Comparison of ENCODE assay signal across 7 mouse cellular contexts in genomic region chr10:61273081-61273843, GRCm38 (mm10). TPM values are rescaled to one million over a fixed set of nuclear protein-coding genes. Genes with fewer than 3 reads are reported as not detected.
DNase-seq lines count a peak whose midpoint lies in the region; ATAC-seq and TF ChIP-seq lines count a peak whose summit lies in the region.

TSS of gene Adamts14 (minus strand) at chr10:61273438.

- intact Hi-C loops in heart, postnatal 25 days (cut with DNase I) = no loop called here

- H3K4me3 ChIP-seq in embryonic facial prominence, embryonic 11.5 days (ENCODE audit: low read depth, low read length) = peak within 1 kb of the TSS; percentile 56
- peak within 1 kb of the TSS; percentile 53 for H3K4me3 ChIP-seq in liver, adult 2 months (ENCODE audit: insufficient read depth, low read depth, low read length)
- H3K4me3 ChIP-seq in neural tube, embryonic 14.5 days (ENCODE audit: low read depth, low read length) = peak within 1 kb of the TSS; percentile 47

- under 1% methylated on average over 57 of the region's 75 CpGs for WGBS in embryonic facial prominence, embryonic 11.5 days
- WGBS in liver, adult 2 months = 2% methylated on average over 59 of the region's 75 CpGs
- 2% methylated on average over 60 of the region's 75 CpGs for WGBS in neural tube, embryonic 14.5 days

- no peaks in the 10 kb centered on the region for H3K79me2 ChIP-seq in liver, adult 2 months (ENCODE audit: control insufficient read depth, insufficient read depth, low read length)

- no peaks in the 10 kb centered on the region; the same call in 1 of the 2 replicates for H3K27me3 ChIP-seq in embryonic facial prominence, embryonic 11.5 days (ENCODE audit: control insufficient read depth, insufficient read depth, low read length)
- H3K27me3 ChIP-seq in liver, adult 2 months (ENCODE audit: control insufficient read depth, insufficient read depth, low read length) = peaks cover 2% of the 10 kb centered on the region; the same call in 1 of the 2 replicates
- H3K27me3 ChIP-seq in neural tube, embryonic 14.5 days (ENCODE audit: control insufficient read depth, insufficient read depth, low read length) = peaks cover 11% of the 10 kb centered on the region; the same call in 1 of the 2 replicates

- DNase-seq in urinary bladder, postnatal 14 days (ENCODE audit: low spot score) = peak; percentile 20
- no peak for DNase-seq in urinary bladder, postnatal 36 days (ENCODE audit: low spot score in 2 of 2)
- peak; percentile 60 for DNase-seq in embryonic facial prominence, embryonic 11.5 days (ENCODE audit: low spot score)
- DNase-seq in heart, postnatal 25 days (ENCODE audit: low spot score) = peak; percentile 24
- no peak for DNase-seq in liver, adult 2 months (ENCODE audit: extremely low read depth, low read depth, low spot score)
- no peak for DNase-seq in B cell, adult 2 months

- peak within 1 kb of the TSS; percentile 94 for H3K4me2 ChIP-seq in embryonic facial prominence, embryonic 11.5 days (ENCODE audit: low read depth, low read length)
- H3K4me2 ChIP-seq in neural tube, embryonic 14.5 days (ENCODE audit: low read depth, low read length) = peak within 1 kb of the TSS; percentile 89

- H3K27ac ChIP-seq in embryonic facial prominence, embryonic 11.5 days (replicated peaks; ENCODE audit: low read depth, low read length) = no peak within 1 kb of the TSS
- H3K27ac ChIP-seq in liver, adult 2 months (replicated peaks; ENCODE audit: insufficient read depth, low read depth, low read length) = peak within 1 kb of the TSS; percentile 27; the same call in 1 of the 2 replicates
- H3K27ac ChIP-seq in neural tube, embryonic 14.5 days (ENCODE audit: low read depth, low read length) = no peak within 1 kb of the TSS

- H3K36me3 ChIP-seq in embryonic facial prominence, embryonic 11.5 days (replicated peaks; ENCODE audit: control insufficient read depth, insufficient read depth, low read depth, low read length) = no peaks in the 10 kb centered on the region
- no peaks in the 10 kb centered on the region for H3K36me3 ChIP-seq in liver, adult 2 months (ENCODE audit: control insufficient read depth, insufficient read depth, low read length)
- no peaks in the 10 kb centered on the region for H3K36me3 ChIP-seq in neural tube, embryonic 14.5 days (ENCODE audit: control insufficient read depth, insufficient read depth, low read length)

- H3K9me3 ChIP-seq in embryonic facial prominence, embryonic 11.5 days (replicated peaks; ENCODE audit: control insufficient read depth, low read length) = no peaks in the 10 kb centered on the region
- H3K9me3 ChIP-seq in neural tube, embryonic 14.5 days (ENCODE audit: control insufficient read depth, low read length) = no peaks in the 10 kb centered on the region

- H3K4me1 ChIP-seq in embryonic facial prominence, embryonic 11.5 days (ENCODE audit: control insufficient read depth, insufficient read depth, low read length) = no peaks in the 10 kb centered on the region; the same call in 1 of the 2 replicates
- peaks cover 6% of the 10 kb centered on the region; the same call in 1 of the 2 replicates for H3K4me1 ChIP-seq in liver, adult 2 months (ENCODE audit: control insufficient read depth, insufficient read depth, low read length)
- H3K4me1 ChIP-seq in neural tube, embryonic 14.5 days (ENCODE audit: control insufficient read depth, insufficient read depth, low read length) = 0 out of 2 replicates have a peak, but pooled peaks cover 4% of the 10 kb centered on the region

- H3K9ac ChIP-seq in embryonic facial prominence, embryonic 11.5 days (replicated peaks; ENCODE audit: low read length) = peak within 1 kb of the TSS; percentile 73
- H3K9ac ChIP-seq in liver, adult 2 months (ENCODE audit: low read depth, low read length) = peak within 1 kb of the TSS; percentile 69
- H3K9ac ChIP-seq in neural tube, embryonic 14.5 days (replicated peaks; ENCODE audit: low read depth, low read length) = peak within 1 kb of the TSS; percentile 50

- TF ChIP-seq POLR2A in liver, adult 2 months (IDR thresholded peaks at IDR 0.05; ENCODE audit: extremely low read depth, insufficient read depth, low read length) = no peak

- peak; percentile 45; the same call in 1 of the 2 replicates for ATAC-seq in embryonic facial prominence, embryonic 11.5 days (replicated peaks; ENCODE audit: insufficient number of reproducible peaks, low FRiP score, low TSS enrichment, low read depth)
- ATAC-seq in neural tube, embryonic 14.5 days (ENCODE audit: low read depth) = peak; percentile 67

- TF ChIP-seq CTCF in liver, adult 2 months (IDR thresholded peaks at IDR 0.05; ENCODE audit: low read depth, low read length) = 0 out of 2 replicates have a peak, but pooled peaks have one; percentile 5

RNA-seq across cellular contexts. Expression of gene Adamts14, which starts in this region (rescaled TPM):
- polyA plus RNA-seq in embryonic facial prominence, embryonic 11.5 days (2014; fragmentation: Nextera tagmentation; extraction: Ambion mirVana) = 0.27 and 0.64 TPM in 2 replicates
- 1 to 10 TPM; 1.6 to 2.4 TPM for total RNA-seq in heart, postnatal 25 days (2021)
- 0.55 and 0.60 TPM in 2 replicates for total RNA-seq in liver, adult 2 months (2014; rRNA removed)
- 0.61 and 0.73 TPM in 2 replicates for polyA plus RNA-seq in liver, adult 2 months (2012; rRNA removed)
- polyA plus RNA-seq in neural tube, embryonic 14.5 days (2014; fragmentation: Nextera tagmentation; extraction: Ambion mirVana) = 0.07 and 0.26 TPM in 2 replicates

Comparison
In these comparisons a context has a peak if more than half of its experiments do, and no peak if none do; other contexts are left out.
1. DNase-seq: peak in urinary bladder, postnatal 14 days (single experiment) and heart, postnatal 25 days (single experiment); none in urinary bladder, postnatal 36 days (0 of 2), liver, adult 2 months (single experiment) and B cell, adult 2 months (0 of 2).
2. Peak in DNase-seq, ATAC-seq, H3K4me3 ChIP-seq, H3K9ac ChIP-seq and H3K4me2 ChIP-seq in embryonic facial prominence, embryonic 11.5 days; RNA of the gene not detected or under 1 TPM.
3. Peak in ATAC-seq, H3K4me3 ChIP-seq, H3K9ac ChIP-seq and H3K4me2 ChIP-seq in neural tube, embryonic 14.5 days; RNA of the gene not detected or under 1 TPM.
4. Peak in every context shown above with its lines, with median percentiles within 50 percentile points of each other: H3K4me3 ChIP-seq and H3K9ac ChIP-seq.